9 mouse cellular contexts compared by ENCODE assay signal in the genomic region with DNA sequence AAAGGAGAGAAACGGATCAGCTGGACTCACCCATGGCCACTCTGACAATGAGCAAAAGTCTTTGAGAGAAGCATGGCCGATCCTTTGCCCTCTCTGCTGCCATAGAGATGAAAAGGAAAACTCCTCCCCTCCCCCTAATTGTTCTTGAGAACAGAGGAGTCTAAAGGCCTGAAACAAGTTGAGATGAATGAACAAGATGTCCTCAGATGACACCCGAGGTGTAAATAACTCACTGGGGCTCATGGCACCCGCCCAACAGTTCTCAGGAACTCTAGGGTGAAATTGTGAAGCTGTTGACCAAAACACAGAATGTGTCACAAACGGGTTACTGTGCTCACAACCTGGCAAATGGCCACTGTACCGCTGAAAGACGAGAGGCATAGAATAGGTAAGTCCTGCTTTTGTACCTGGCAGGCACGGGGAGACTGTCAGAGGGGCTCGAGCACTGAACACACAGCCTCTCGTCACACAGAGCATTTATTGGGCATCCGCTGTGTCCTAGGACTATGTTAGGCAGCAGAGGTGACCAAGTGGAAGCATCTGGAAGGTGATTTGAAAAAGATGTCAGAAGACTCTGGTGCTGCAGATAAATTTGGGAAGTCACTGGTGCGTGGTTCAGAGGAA.
A peak's percentile ranks its signal among the peaks of the same experiment; 100 is the strongest.
DNase-seq lines count a peak whose midpoint lies in the region; ATAC-seq lines count a peak whose summit lies in the region.
"Had no signal": no experiment of that assay in that cellular context is flagged by ENCODE, and none has a peak within 500 bp of the region (broad histone marks: within the 10 kb centered on the region; RNA-seq: fewer than 3 reads in every experiment).

No protein-coding gene starts in this region.

- 0 out of 2 replicates have a peak, but pooled peaks cover 10% of the 10 kb centered on the region for H3K4me1 ChIP-seq in forebrain, embryonic 14.5 days (ENCODE audit: control insufficient read depth, insufficient read depth, low read length)
- H3K4me1 ChIP-seq in forebrain, embryonic 13.5 days = peaks cover 24% of the 10 kb centered on the region
- peaks cover 30% of the 10 kb centered on the region for H3K4me1 ChIP-seq in neural tube, embryonic 13.5 days (replicated peaks)

- no peaks in the 10 kb centered on the region for H3K36me3 ChIP-seq in forebrain, embryonic 14.5 days (ENCODE audit: control insufficient read depth, insufficient read depth, low read length)
- H3K36me3 ChIP-seq in forebrain, embryonic 13.5 days (ENCODE audit: poor library complexity, severe bottlenecking) = no peaks in the 10 kb centered on the region
- H3K36me3 ChIP-seq in neural tube, embryonic 13.5 days = no peaks in the 10 kb centered on the region
- H3K36me3 ChIP-seq: hindbrain, embryonic 15.5 days had no signal

- H3K9ac ChIP-seq in forebrain, embryonic 14.5 days (ENCODE audit: low read length) = no peak overlapping the region
- no peak overlapping the region for H3K9ac ChIP-seq in forebrain, embryonic 13.5 days
- H3K9ac ChIP-seq in neural tube, embryonic 13.5 days = no peak overlapping the region
- H3K9ac ChIP-seq: hindbrain, embryonic 15.5 days had no signal

- WGBS in forebrain, embryonic 14.5 days = 32% methylated on average over 12 of the region's 12 CpGs
- 40% methylated on average over 12 of the region's 12 CpGs for WGBS in forebrain, embryonic 13.5 days
- 25% methylated on average over 12 of the region's 12 CpGs for WGBS in neural tube, embryonic 13.5 days

- H3K27ac ChIP-seq in forebrain, embryonic 14.5 days (ENCODE audit: low read depth, low read length) = no peak overlapping the region
- no peak overlapping the region for H3K27ac ChIP-seq in forebrain, embryonic 13.5 days
- no peak overlapping the region for H3K27ac ChIP-seq in neural tube, embryonic 13.5 days (replicated peaks)
- H3K27ac ChIP-seq: hindbrain, embryonic 15.5 days had no signal

- no peaks in the 10 kb centered on the region for H3K27me3 ChIP-seq in forebrain, embryonic 14.5 days (replicated peaks; ENCODE audit: control insufficient read depth, insufficient read depth, low read length)
- no peaks in the 10 kb centered on the region for H3K27me3 ChIP-seq in forebrain, embryonic 13.5 days
- H3K27me3 ChIP-seq in neural tube, embryonic 13.5 days = 0 out of 2 replicates have a peak, but pooled peaks cover 2% of the 10 kb centered on the region
- H3K27me3 ChIP-seq: hindbrain, embryonic 15.5 days had no signal

- ATAC-seq in forebrain, embryonic 14.5 days = no peak
- no peak for ATAC-seq in forebrain, embryonic 13.5 days
- peak; percentile 47; the same call in 1 of the 2 replicates for ATAC-seq in neural tube, embryonic 13.5 days (ENCODE audit: low read depth)

- DNase-seq in forebrain, embryonic 14.5 days (ENCODE audit: low spot score) = peak; percentile 32
- peak; percentile 37 to 42 for DNase-seq in layer of hippocampus, postnatal 10 days (ENCODE audit: low spot score in 2 of 2)
- no peak for DNase-seq in layer of hippocampus, adult 18-20 months (ENCODE audit: low spot score in 2 of 2)
- DNase-seq in testis, postnatal 10 days (ENCODE audit: low spot score) = peak; percentile 47
- no peak for DNase-seq in testis, postnatal 14 days (ENCODE audit: low spot score)
- DNase-seq in left cerebral cortex, adult 11 months (ENCODE audit: low spot score) = no peak

- H3K4me3 ChIP-seq in forebrain, embryonic 14.5 days (ENCODE audit: low read depth, low read length) = no peak overlapping the region
- H3K4me3 ChIP-seq in forebrain, embryonic 13.5 days = no peak overlapping the region
- no peak overlapping the region for H3K4me3 ChIP-seq in neural tube, embryonic 13.5 days
- H3K4me3 ChIP-seq: hindbrain, embryonic 15.5 days had no signal

- H3K4me2 ChIP-seq in forebrain, embryonic 14.5 days (ENCODE audit: low read length) = no peak overlapping the region
- no peak overlapping the region for H3K4me2 ChIP-seq in forebrain, embryonic 13.5 days
- H3K4me2 ChIP-seq in neural tube, embryonic 13.5 days = no peak overlapping the region
- H3K4me2 ChIP-seq: hindbrain, embryonic 15.5 days had no signal

- H3K9me3 ChIP-seq in forebrain, embryonic 14.5 days (replicated peaks; ENCODE audit: control insufficient read depth, low read length) = no peaks in the 10 kb centered on the region
- no peaks in the 10 kb centered on the region for H3K9me3 ChIP-seq in forebrain, embryonic 13.5 days (replicated peaks)
- no peaks in the 10 kb centered on the region for H3K9me3 ChIP-seq in neural tube, embryonic 13.5 days
- H3K9me3 ChIP-seq: hindbrain, embryonic 15.5 days had no signal

Comparison
In these comparisons a context has a peak if more than half of its experiments do, and no peak if none do; other contexts are left out.
1. DNase-seq: peak in forebrain, embryonic 14.5 days (single experiment), layer of hippocampus, postnatal 10 days (2 of 2) and testis, postnatal 10 days (single experiment); none in layer of hippocampus, adult 18-20 months (0 of 2), testis, postnatal 14 days (single experiment) and left cerebral cortex, adult 11 months (single experiment).